Mouse (Mus musculus) midbrain, embryonic 12.5 days (tissue): ENCODE results near the gene Ulk1. TPM values are rescaled to one million over a fixed set of nuclear protein-coding genes. Genes with fewer than 3 reads are reported as not detected.

ENCODE experiments used
- polyA plus RNA-seq: library from polyadenylated mRNA; unstranded; fragments of >200 nt; fragmentation: Nextera tagmentation; extraction: Ambion mirVana; gene quantifications from 2 replicates; pipeline ENCODE4 v1.2.1, GENCODE M21; 2016

Ulk1 gene
- polyA plus RNA-seq, 1 experiment from 2014 or later = 36.5 TPM

Other genes with a start within 250 kb of the Ulk1 start
- 44.7 and 55.9 TPM in 2 replicates for gene Noc4l, start 156.7 kb downstream of the Ulk1 start, polyA plus RNA-seq
- 35.5 and 37.6 TPM in 2 replicates for gene Ddx51, start 156.6 kb downstream of the Ulk1 start, polyA plus RNA-seq
- 61.7 and 67.4 TPM in 2 replicates for gene Ep400, start 39.4 kb downstream of the Ulk1 start, polyA plus RNA-seq
- gene Pus1, start 29.4 kb downstream of the Ulk1 start, polyA plus RNA-seq = 26.8 and 27.9 TPM in 2 replicates
- gene Hscb, start 29.7 kb upstream of the Ulk1 start, polyA plus RNA-seq = 20.5 and 21.6 TPM in 2 replicates
- gene Chek2, start 29.9 kb upstream of the Ulk1 start, polyA plus RNA-seq = 24.2 and 28.7 TPM in 2 replicates
- 24.7 and 24.8 TPM in 2 replicates for gene Ttc28, start 69.7 kb upstream of the Ulk1 start, polyA plus RNA-seq